Mouse (Mus musculus) intestine, embryonic 14.5 days (tissue): ENCODE measurements around the gene Arhgef11. TPM values are rescaled to one million over a fixed set of nuclear protein-coding genes. Genes with fewer than 3 reads are reported as not detected.

Experiments
- ATAC-seq: fragments of 200-750 bp; cut with Nextera tagmentation; replicated peaks from 2 replicates; pipeline ENCODE4 v1.8.0; 2017; ENCODE audit warnings: low read depth, moderate number of reproducible peaks, moderate TSS enrichment, moderate library complexity; ENCODE audit not compliant: low FRiP score, low TSS enrichment
- DNase-seq: peaks from one replicate; pipeline ENCODE4 v3.0.0-alpha.2; 2018; ENCODE audit warnings: low spot score
- H3K27ac ChIP-seq: fragments of 300-500 bp; sonication (generic); 2 replicates; pipeline ENCODE4 v1.5.1; 2014; ENCODE audit warnings: low read depth, mild to moderate bottlenecking, control low read depth
- H3K27me3 ChIP-seq: fragments of 300-500 bp; sonication (generic); replicated peaks from 2 replicates; pipeline ENCODE4 v1.6.1; 2014; ENCODE audit warnings: low read length, control low read depth; ENCODE audit not compliant: control insufficient read depth, insufficient read depth
- H3K36me3 ChIP-seq: fragments of 300-500 bp; sonication (generic); 2 replicates; pipeline ENCODE4 v1.6.1; 2014; ENCODE audit warnings: low read length, control low read depth; ENCODE audit not compliant: control insufficient read depth, insufficient read depth
- H3K4me1 ChIP-seq: fragments of 300-500 bp; sonication (generic); replicated peaks from 2 replicates; pipeline ENCODE4 v1.6.1; 2014; ENCODE audit warnings: low read length, control low read depth, mixed read lengths; ENCODE audit not compliant: control insufficient read depth, insufficient read depth
- H3K4me2 ChIP-seq: fragments of 300-500 bp; sonication (generic); 2 replicates; pipeline ENCODE4 v1.6.1; 2014; ENCODE audit warnings: low read length
- H3K4me3 ChIP-seq: fragments of 300-500 bp; sonication (generic); 2 replicates; pipeline ENCODE4 v1.5.1; 2014; ENCODE audit warnings: low read depth, low read length, control low read depth, mixed read lengths
- H3K9ac ChIP-seq: fragments of 300-500 bp; sonication (generic); 2 replicates; pipeline ENCODE4 v1.6.1; 2014; ENCODE audit warnings: mild to moderate bottlenecking, low read length
- H3K9me3 ChIP-seq: fragments of 300-500 bp; sonication (generic); 2 replicates; pipeline ENCODE4 v1.6.1; 2016; ENCODE audit warnings: low read length, control low read depth; ENCODE audit not compliant: control insufficient read depth
- WGBS: fragments of 180-500 bp; shearing (Covaris S2); extraction: QIAGEN DNeasy Blood & Tissue Kit; methylation state at CpG from one replicate; pipeline ENCODE4 v1.1.7; 2014; 5-methylcytosine and 5-hydroxymethylcytosine counted together
- microRNA-seq: library from miRNA; unstranded; fragments of <30 nt; microRNA quantifications from one replicate; pipeline ENCODE4, GENCODE M21; 2016
- polyA plus RNA-seq: library from polyadenylated mRNA; unstranded; fragments of >200 nt; fragmentation: Nextera tagmentation; extraction: Ambion mirVana; gene quantifications from 2 replicates; pipeline ENCODE4 v1.2.1, GENCODE M21; 2014

Gene Arhgef11
- polyA plus RNA-seq, 1 experiment from 2014 or later, result 18.9 TPM

- DNase-seq (no peak), ATAC-seq (0 out of 2 replicates have a peak, but pooled peaks have one; percentile 20)
- Histone ChIP-seq H3K4me3 (no peak overlapping the region), H3K36me3 (no peaks in the 10 kb centered on the region), H3K9me3 (no peaks in the 10 kb centered on the region), H3K27ac (peak overlapping the region; percentile 43), H3K9ac (no peak overlapping the region), H3K27me3 (peaks cover 5% of the 10 kb centered on the region), H3K4me1 (peaks cover 26% of the 10 kb centered on the region), H3K4me2 (no peak overlapping the region)
- WGBS, result 36% methylated on average over 6 of the region's 6 CpGs
Observed at GRCm38 (mm10) chr3:87785626-87786214, 168.4 kb downstream of the Arhgef11 start.

Small RNA genes within 50 kb of the gene (microRNA-seq; reads per million reads assigned to microRNA genes)
- not detected for gene Gm24109

Other genes with a start within 250 kb of the Arhgef11 start
- gene Fcrl1, start 241.2 kb upstream of the Arhgef11 start, polyA plus RNA-seq, result 0.09 and 0.39 TPM in 2 replicates
- not detected in 2 replicates for gene Fcrl5, start 181.8 kb upstream of the Arhgef11 start, polyA plus RNA-seq
- 10.1 and 10.5 TPM in 2 replicates for gene Etv3, start 92.2 kb upstream of the Arhgef11 start, polyA plus RNA-seq
- 0.39 and 0.73 TPM in 2 replicates for gene Lrrc71, start 131.1 kb downstream of the Arhgef11 start, polyA plus RNA-seq
- gene Ntrk1, start 177.6 kb downstream of the Arhgef11 start, polyA plus RNA-seq, result 1.0 and 1.3 TPM in 2 replicates
- 0.32 and 0.72 TPM in 2 replicates for gene Insrr, start 179.4 kb downstream of the Arhgef11 start, polyA plus RNA-seq
- gene Pear1, start 206.7 kb downstream of the Arhgef11 start, polyA plus RNA-seq, result 28.4 and 31.7 TPM in 2 replicates
- gene Sh2d2a, start 229.2 kb downstream of the Arhgef11 start, polyA plus RNA-seq, result 0.16 and 0.28 TPM in 2 replicates